Mouse (Mus musculus) brain, embryonic 14.5 days (tissue): ENCODE measurements around the gene Pappa2.

Experiments
- CTCF ChIP-seq: fragments of 200-500 bp; IDR thresholded peaks from 2 replicates; pipeline ENCODE4 v1.5.1; 2012; ENCODE audit warnings: inconsistent platforms, mild to moderate bottlenecking, moderate library complexity, borderline replicate concordance; ENCODE audit not compliant: insufficient read depth, insufficient read length; ENCODE audit errors: extremely low read depth
- POLR2A ChIP-seq: fragments of 200-500 bp; IDR thresholded peaks from 2 replicates; pipeline ENCODE4 v1.6.1; 2012; ENCODE audit warnings: mild to moderate bottlenecking, inconsistent platforms, borderline replicate concordance; ENCODE audit not compliant: poor library complexity, insufficient read depth, insufficient read length, severe bottlenecking; ENCODE audit errors: extremely low read depth

DNA sequence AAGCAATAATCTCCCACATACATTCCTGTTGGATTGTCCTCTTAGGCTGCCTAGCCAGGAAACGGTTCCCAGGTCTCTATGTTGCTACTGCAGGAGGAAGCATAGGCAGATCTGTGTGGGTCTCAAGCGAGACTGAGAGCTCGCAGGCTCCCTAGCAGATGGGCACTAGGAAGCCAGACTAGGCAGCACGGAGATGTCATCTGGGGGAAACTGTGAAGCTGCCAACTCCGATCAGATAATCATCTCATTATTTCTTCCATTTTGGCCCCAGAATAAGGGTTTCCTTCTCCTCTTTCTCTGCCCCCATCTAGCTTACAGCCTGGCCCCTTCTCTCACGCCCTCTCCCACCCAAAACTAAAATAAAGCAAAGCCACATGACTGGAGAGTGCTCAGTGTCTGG, 25.5 kb downstream of the Pappa2 start:
- no peak for TF ChIP-seq POLR2A
- TF ChIP-seq CTCF: no peak
